Mouse (Mus musculus) 3134 (cell line): ENCODE results near the gene Tor2a.

ENCODE experiments used
- DNase-seq: peaks from one replicate; pipeline ENCODE4 v3.0.0-alpha.2; 2011; ENCODE audit warnings: low spot score; ENCODE audit not compliant: insufficient read length; ENCODE audit errors: extremely low read depth

Gene Tor2a

GRCm38 (mm10) chr2:32798251-32798962 lies 41.4 kb downstream of the Tor2a start:
- DNase-seq = no peak

DNA sequence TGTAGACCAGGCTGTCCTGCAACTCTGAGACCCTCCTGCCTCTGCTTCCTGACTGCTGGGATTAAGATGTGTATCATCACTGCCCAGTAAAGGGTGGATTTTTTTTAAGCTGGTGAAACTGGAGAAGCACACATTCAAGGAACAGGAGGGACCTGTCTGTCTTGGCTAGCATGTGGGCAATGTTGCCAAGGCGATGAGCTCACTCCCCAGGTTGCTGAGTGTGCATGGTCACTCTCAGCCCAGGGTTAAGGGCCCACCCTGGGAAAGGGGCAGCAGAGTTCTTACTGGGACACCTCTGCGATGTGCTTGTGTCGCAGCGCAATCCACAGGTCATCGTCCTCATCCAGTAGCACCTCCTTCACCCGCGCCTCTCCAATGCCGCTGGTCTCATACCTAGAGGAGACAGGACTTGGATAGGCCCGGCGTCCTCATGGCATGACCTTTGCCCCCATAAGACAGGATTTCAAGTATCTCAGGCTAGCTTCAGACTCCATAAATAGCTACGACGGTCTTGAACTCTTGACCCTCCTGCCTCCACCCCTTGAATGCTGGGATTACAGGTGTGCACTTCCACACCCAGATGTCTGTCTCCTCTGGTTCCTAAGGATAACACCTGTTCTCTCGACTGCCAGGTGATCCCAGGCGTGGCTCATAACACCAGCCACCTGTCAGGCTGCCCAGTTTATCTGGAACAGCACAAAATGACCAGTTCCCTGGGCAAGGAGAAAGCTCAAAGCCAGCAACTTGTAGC lies 52.0 kb downstream of the Tor2a start:
- DNase-seq = no peak
